8 mouse cellular contexts compared by ENCODE assay signal in genomic region chr7:118297613-118298012, GRCm38 (mm10). TPM values are rescaled to one million over a fixed set of nuclear protein-coding genes. Genes with fewer than 3 reads are reported as not detected.
DNase-seq lines count a peak whose midpoint lies in the region; ATAC-seq lines count a peak whose summit lies in the region.

No protein-coding gene starts in this region.

- H3K4me3 ChIP-seq in midbrain, embryonic 10.5 days: peak overlapping the region; percentile 33

- no peaks in the 10 kb centered on the region for H3K27me3 ChIP-seq in midbrain, embryonic 10.5 days (ENCODE audit: low read depth, poor library complexity, severe bottlenecking)

- peaks cover 12% of the 10 kb centered on the region for H3K9me3 ChIP-seq in midbrain, embryonic 10.5 days (replicated peaks)

- 2% methylated on average over 13 of the region's 13 CpGs for WGBS in midbrain, embryonic 10.5 days

- H3K36me3 ChIP-seq in midbrain, embryonic 10.5 days: no peaks in the 10 kb centered on the region

- H3K27ac ChIP-seq in midbrain, embryonic 10.5 days (replicated peaks): peak overlapping the region; percentile 71

- peak; percentile 67 for ATAC-seq in inflammation-experienced regulatory T-cells, adult 6 months

- peak; percentile 90 for DNase-seq in R1 (ENCODE audit: low read depth, low spot score)
- peak; percentile 89 to 93 for DNase-seq in cerebellum, postnatal 36 days
- DNase-seq in gastrocnemius, adult 8-10 months (ENCODE audit: low spot score in 2 of 2): peak; percentile 55 to 69
- peak; percentile 81 to 88 for DNase-seq in left cerebral cortex, postnatal 14 days (ENCODE audit: low spot score in 2 of 2)
- peak; percentile 87 for DNase-seq in midbrain, embryonic 10.5 days (ENCODE audit: low spot score)
- peak; percentile 90 for DNase-seq in right cerebral cortex, postnatal 4 days
- peak; percentile 51 for DNase-seq in yolk sac, embryonic 10.5 days (ENCODE audit: low spot score)

- intact Hi-C loops in left cerebral cortex, postnatal 14 days (cut with DNase I): loop anchor here (5.0 to 10.0 kb wide), 3 partner anchors 55 to 133 kb away; partner anchors contain the start of gene Smg1

- H3K4me1 ChIP-seq in midbrain, embryonic 10.5 days: peaks cover 7% of the 10 kb centered on the region

RNA-seq across cellular contexts. Expression of gene Smg1, which starts 54.1 kb away (rescaled TPM):
- 10 to 100 TPM; 21.4 to 34.1 (median 25.4) TPM for total RNA-seq in gastrocnemius, adult 8-10 months (2022)
- polyA plus RNA-seq in inflammation-experienced regulatory T-cells, adult 6 months (2017; shearing (Covaris generic)): 10 to 100 TPM; 19.5 to 33.9 (median 33.0) TPM
- total RNA-seq in left cerebral cortex, postnatal 14 days (2021): 10 to 100 TPM; 61.1 to 67.2 TPM
- 17.2 and 17.9 TPM in 2 replicates for polyA plus RNA-seq in midbrain, embryonic 10.5 days (2016; fragmentation: Nextera tagmentation; extraction: Ambion mirVana)

Comparison
In these comparisons a context has a peak if more than half of its experiments do, and no peak if none do; other contexts are left out.
1. Peak in every context shown above with its lines: DNase-seq, ATAC-seq, H3K4me3 ChIP-seq and H3K27ac ChIP-seq.